Mouse (Mus musculus) megakaryocyte, adult 5-6 weeks (primary cell): ENCODE data around the gene Eif1. TPM values are rescaled to one million over a fixed set of nuclear protein-coding genes. Genes with fewer than 3 reads are reported as not detected.
A peak's percentile ranks its signal among the peaks of the same experiment; 100 is the strongest.

Experiments used
- ATAC-seq: 2 replicates; pipeline ENCODE4 v1.8.0; 2016; ENCODE audit warnings: mild to moderate bottlenecking, inconsistent platforms; ENCODE audit not compliant: poor library complexity, severe bottlenecking
- total RNA-seq, 2 experiments: library from RNA; stranded (forward) in 1 of 2; stranded (reverse) in 1 of 2; fragments of 153-499, 151-499 nt in 1 of 2; fragments of 221-1000, 200-1000 nt in 1 of 2; gene quantifications; 2 replicates each; pipeline versions ENCODE4 v1.2.3 to v1.2.4; 2015 to 2017

The Eif1 gene
- total RNA-seq, 2 experiments from 2014 or later: 248 to 1,372 TPM

- no peak for ATAC-seq
Observed at GRCm38 (mm10) chr11:100335731-100336130, 16.0 kb downstream of the Eif1 start.

- peak; percentile 49; the same call in 1 of the 2 replicates for ATAC-seq
Observed at GRCm38 (mm10) chr11:100344269-100344668, 24.6 kb downstream of the Eif1 start.

GRCm38 (mm10) chr11:100352076-100352857 lies 32.6 kb downstream of the Eif1 start:
- ATAC-seq: no peak

- ATAC-seq: peak; percentile 67
Observed at GRCm38 (mm10) chr11:100355151-100355951, 35.7 kb downstream of the Eif1 start.

- ATAC-seq: peak; percentile 51; the same call in 1 of the 2 replicates
Observed at GRCm38 (mm10) chr11:100355972-100356818, 36.5 kb downstream of the Eif1 start, which contains the start of gene Hap1. TSS of gene Hap1 (minus strand) at chr11:100356128.

GRCm38 (mm10) chr11:100356819-100357211 lies 37.1 kb downstream of the Eif1 start:
- ATAC-seq: no peak

- ATAC-seq: no peak
Observed at GRCm38 (mm10) chr11:100357408-100357807, 37.7 kb downstream of the Eif1 start.

- no peak for ATAC-seq
Observed at GRCm38 (mm10) chr11:100360175-100360574, 40.5 kb downstream of the Eif1 start.

- ATAC-seq: peak; percentile 41; the same call in 1 of the 2 replicates
Observed at GRCm38 (mm10) chr11:100361059-100361458, 41.4 kb downstream of the Eif1 start.

GRCm38 (mm10) chr11:100362209-100362978 lies 42.7 kb downstream of the Eif1 start:
- peak; percentile 86 for ATAC-seq

- ATAC-seq: peak; percentile 72
Observed at GRCm38 (mm10) chr11:100362979-100363562, 43.4 kb downstream of the Eif1 start.

GRCm38 (mm10) chr11:100369145-100369544 lies 49.5 kb downstream of the Eif1 start:
- ATAC-seq: no peak

- peak; percentile 60 for ATAC-seq
Observed at GRCm38 (mm10) chr11:100369822-100370221, 50.1 kb downstream of the Eif1 start.

Other genes starting within 250 kb of the Eif1 start
- gene Krt32, start 231.7 kb upstream of the Eif1 start, total RNA-seq (2015): not detected in 2 replicates
- gene Krt32, start 231.7 kb upstream of the Eif1 start, total RNA-seq (2017): not detected in 2 replicates
- not detected in 2 replicates for gene Krt35, start 223.6 kb upstream of the Eif1 start, total RNA-seq (2015)
- not detected in 2 replicates for gene Krt35, start 223.6 kb upstream of the Eif1 start, total RNA-seq (2017)
- gene Krt36, start 214.3 kb upstream of the Eif1 start, total RNA-seq (2015): not detected in 2 replicates
- not detected in 2 replicates for gene Krt36, start 214.3 kb upstream of the Eif1 start, total RNA-seq (2017)
- gene Krt13, start 198.3 kb upstream of the Eif1 start, total RNA-seq (2015): not detected in 2 replicates
- gene Krt13, start 198.3 kb upstream of the Eif1 start, total RNA-seq (2017): not detected in 2 replicates
- gene Krt15, start 184.0 kb upstream of the Eif1 start, total RNA-seq (2015): not detected in 2 replicates
- gene Krt15, start 184.0 kb upstream of the Eif1 start, total RNA-seq (2017): not detected in 2 replicates
- gene Krt19, start 171.2 kb upstream of the Eif1 start, total RNA-seq (2015): not detected in 2 replicates
- gene Krt19, start 171.2 kb upstream of the Eif1 start, total RNA-seq (2017): not detected in 2 replicates
- gene Krt9, start 126.6 kb upstream of the Eif1 start, total RNA-seq (2015): not detected in 2 replicates
- gene Krt9, start 126.6 kb upstream of the Eif1 start, total RNA-seq (2017): 0.04 TPM in 1 of 2 replicates, not detected in the other
- gene Krt14, start 112.3 kb upstream of the Eif1 start, total RNA-seq (2015): not detected in 2 replicates
- not detected in 2 replicates for gene Krt14, start 112.3 kb upstream of the Eif1 start, total RNA-seq (2017)
- not detected in 2 replicates for gene Krt16, start 71.0 kb upstream of the Eif1 start, total RNA-seq (2015)
- gene Krt16, start 71.0 kb upstream of the Eif1 start, total RNA-seq (2017): not detected in 2 replicates
- gene Krt17, start 58.9 kb upstream of the Eif1 start, total RNA-seq (2015): not detected in 2 replicates
- not detected in 2 replicates for gene Krt17, start 58.9 kb upstream of the Eif1 start, total RNA-seq (2017)
- gene Krt42, start 50.0 kb upstream of the Eif1 start, total RNA-seq (2015): not detected in 2 replicates
- gene Krt42, start 50.0 kb upstream of the Eif1 start, total RNA-seq (2017): not detected in 2 replicates
- not detected in 2 replicates for gene Gast, start 14.5 kb downstream of the Eif1 start, total RNA-seq (2015)
- gene Gast, start 14.5 kb downstream of the Eif1 start, total RNA-seq (2017): not detected in 2 replicates
- gene Hap1, start 36.2 kb downstream of the Eif1 start, total RNA-seq (2015): not detected in 2 replicates
- gene Hap1, start 36.2 kb downstream of the Eif1 start, total RNA-seq (2017): not detected in 2 replicates
- 3.5 and 3.9 TPM in 2 replicates for gene Jup, start 77.9 kb downstream of the Eif1 start, total RNA-seq (2015)
- 1.5 and 5.1 TPM in 2 replicates for gene Jup, start 77.9 kb downstream of the Eif1 start, total RNA-seq (2017)
- gene P3h4, start 95.0 kb downstream of the Eif1 start, total RNA-seq (2015): not detected in 2 replicates
- 0.08 TPM in 1 of 2 replicates, not detected in the other for gene P3h4, start 95.0 kb downstream of the Eif1 start, total RNA-seq (2017)
- 0.09 TPM in 1 of 2 replicates, not detected in the other for gene Fkbp10, start 95.8 kb downstream of the Eif1 start, total RNA-seq (2015)
- gene Fkbp10, start 95.8 kb downstream of the Eif1 start, total RNA-seq (2017): not detected in 2 replicates
- 8.8 and 9.8 TPM in 2 replicates for gene Nt5c3b, start 121.9 kb downstream of the Eif1 start, total RNA-seq (2015)
- gene Nt5c3b, start 121.9 kb downstream of the Eif1 start, total RNA-seq (2017): 7.3 and 9.6 TPM in 2 replicates
- not detected in 2 replicates for gene Klhl10, start 122.0 kb downstream of the Eif1 start, total RNA-seq (2015)
- not detected in 2 replicates for gene Klhl10, start 122.0 kb downstream of the Eif1 start, total RNA-seq (2017)
- 5.9 and 8.1 TPM in 2 replicates for gene Klhl11, start 152.9 kb downstream of the Eif1 start, total RNA-seq (2015)
- 14.5 and 14.8 TPM in 2 replicates for gene Klhl11, start 152.9 kb downstream of the Eif1 start, total RNA-seq (2017)
- gene Acly, start 208.1 kb downstream of the Eif1 start, total RNA-seq (2015): 80.6 and 90.8 TPM in 2 replicates
- gene Acly, start 208.1 kb downstream of the Eif1 start, total RNA-seq (2017): 100 and 105 TPM in 2 replicates
- 0.16 and 0.96 TPM in 2 replicates for gene Ttc25, start 225.7 kb downstream of the Eif1 start, total RNA-seq (2015)
- not detected in 2 replicates for gene Ttc25, start 225.7 kb downstream of the Eif1 start, total RNA-seq (2017)